Mouse (Mus musculus): Measurements from ENCODE around the gene Ccdc146. TPM values are rescaled to one million over a fixed set of nuclear protein-coding genes. Genes with fewer than 3 reads are reported as not detected.

Ccdc146 gene
- polyA plus RNA-seq, 1 experiment = not detected

GRCm38 (mm10) chr5:21307165-21307564, 117.3 kb downstream of the Ccdc146 start:
- H3K27ac ChIP-seq (ENCODE audit: insufficient read depth, low read length) = no peak overlapping the region
- no peaks in the 10 kb centered on the region for H3K9me3 ChIP-seq (replicated peaks; ENCODE audit: control insufficient read depth, insufficient read depth, low read length, poor library complexity, severe bottlenecking)
- H3K4me3 ChIP-seq (ENCODE audit: low read depth, low read length) = no peak overlapping the region
- no peak overlapping the region for H3K9ac ChIP-seq (ENCODE audit: low read depth, poor library complexity, severe bottlenecking)
- H3K27me3 ChIP-seq (ENCODE audit: control insufficient read depth, insufficient read depth, low read length, poor library complexity, severe bottlenecking) = no peaks in the 10 kb centered on the region
- H3K36me3 ChIP-seq (ENCODE audit: control insufficient read depth, insufficient read depth, low read length, poor library complexity, severe bottlenecking) = no peaks in the 10 kb centered on the region
- H3K4me1 ChIP-seq (ENCODE audit: control insufficient read depth, insufficient read depth, low read length) = no peaks in the 10 kb centered on the region
- no peak for TF ChIP-seq POLR2A (IDR thresholded peaks at IDR 0.05; ENCODE audit: insufficient read depth, low read length)
- TF ChIP-seq EP300 (IDR thresholded peaks at IDR 0.05; ENCODE audit: insufficient read depth, low read depth, low read length) = no peak
- no peak for TF ChIP-seq CTCF (IDR thresholded peaks at IDR 0.05; ENCODE audit: low read depth, low read length)

DNA sequence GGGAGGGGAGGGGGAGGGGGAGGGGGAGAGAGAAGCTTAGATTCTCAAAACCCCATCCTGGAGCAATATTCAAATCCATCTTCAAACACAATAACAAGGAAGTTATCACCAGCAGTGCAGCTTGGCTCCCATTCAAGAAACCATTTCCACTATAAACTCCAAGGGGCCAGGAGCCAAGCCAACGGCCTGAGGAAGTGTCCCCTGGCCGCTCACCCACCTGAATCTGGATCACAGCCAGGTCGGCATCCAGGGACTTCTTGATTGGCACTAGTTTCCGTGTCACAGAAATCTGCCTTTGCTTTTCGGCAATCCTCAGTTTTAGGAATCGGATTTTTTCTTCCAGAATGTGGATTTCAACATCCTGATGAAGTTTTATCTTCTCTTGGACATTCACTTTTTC, 123.5 kb downstream of the Ccdc146 start:
- Histone ChIP-seq H3K9me3 (replicated peaks; ENCODE audit: control insufficient read depth, insufficient read depth, low read length, poor library complexity, severe bottlenecking) (no peaks in the 10 kb centered on the region), H3K9ac (ENCODE audit: low read depth, poor library complexity, severe bottlenecking) (no peak overlapping the region), H3K4me3 (ENCODE audit: low read depth, low read length) (no peak overlapping the region), H3K27me3 (ENCODE audit: control insufficient read depth, insufficient read depth, low read length, poor library complexity, severe bottlenecking) (no peaks in the 10 kb centered on the region), H3K27ac (ENCODE audit: insufficient read depth, low read length) (no peak overlapping the region), H3K36me3 (ENCODE audit: control insufficient read depth, insufficient read depth, low read length, poor library complexity, severe bottlenecking) (no peaks in the 10 kb centered on the region), H3K4me1 (ENCODE audit: control insufficient read depth, insufficient read depth, low read length) (no peaks in the 10 kb centered on the region)
- no peak for TF ChIP-seq EP300 (IDR thresholded peaks at IDR 0.05; ENCODE audit: insufficient read depth, low read depth, low read length)
- TF ChIP-seq POLR2A (IDR thresholded peaks at IDR 0.05; ENCODE audit: insufficient read depth, low read length) = no peak
- TF ChIP-seq CTCF (IDR thresholded peaks at IDR 0.05; ENCODE audit: low read depth, low read length) = no peak

DNA sequence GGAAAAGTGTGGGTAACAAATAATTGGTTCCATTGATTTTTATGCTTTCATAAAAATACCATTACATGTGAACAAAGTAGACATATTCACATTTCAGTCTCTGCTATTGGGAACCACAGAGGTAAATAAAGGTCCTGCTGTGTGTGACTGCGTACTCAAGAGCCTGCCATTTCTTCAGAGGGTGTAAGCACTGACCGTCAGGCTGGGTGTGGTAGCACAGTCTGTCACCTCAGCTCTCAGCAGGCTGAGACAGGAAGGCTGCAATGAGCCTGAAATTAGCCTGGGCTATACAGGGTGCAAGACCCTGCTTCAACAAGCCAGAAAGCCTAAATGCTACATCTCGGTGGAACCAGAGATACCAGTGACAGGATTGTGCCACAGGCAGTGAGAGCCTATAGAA, 124.4 kb downstream of the Ccdc146 start:
- Histone ChIP-seq H3K36me3 (ENCODE audit: control insufficient read depth, insufficient read depth, low read length, poor library complexity, severe bottlenecking) (no peaks in the 10 kb centered on the region), H3K9ac (ENCODE audit: low read depth, poor library complexity, severe bottlenecking) (no peak overlapping the region), H3K9me3 (replicated peaks; ENCODE audit: control insufficient read depth, insufficient read depth, low read length, poor library complexity, severe bottlenecking) (no peaks in the 10 kb centered on the region), H3K4me1 (ENCODE audit: control insufficient read depth, insufficient read depth, low read length) (no peaks in the 10 kb centered on the region), H3K4me3 (ENCODE audit: low read depth, low read length) (no peak overlapping the region), H3K27ac (ENCODE audit: insufficient read depth, low read length) (no peak overlapping the region), H3K27me3 (ENCODE audit: control insufficient read depth, insufficient read depth, low read length, poor library complexity, severe bottlenecking) (no peaks in the 10 kb centered on the region)
- TF ChIP-seq EP300 (IDR thresholded peaks at IDR 0.05; ENCODE audit: insufficient read depth, low read depth, low read length) (no peak), POLR2A (IDR thresholded peaks at IDR 0.05; ENCODE audit: insufficient read depth, low read length) (no peak), CTCF (IDR thresholded peaks at IDR 0.05; ENCODE audit: low read depth, low read length) (no peak)

DNA sequence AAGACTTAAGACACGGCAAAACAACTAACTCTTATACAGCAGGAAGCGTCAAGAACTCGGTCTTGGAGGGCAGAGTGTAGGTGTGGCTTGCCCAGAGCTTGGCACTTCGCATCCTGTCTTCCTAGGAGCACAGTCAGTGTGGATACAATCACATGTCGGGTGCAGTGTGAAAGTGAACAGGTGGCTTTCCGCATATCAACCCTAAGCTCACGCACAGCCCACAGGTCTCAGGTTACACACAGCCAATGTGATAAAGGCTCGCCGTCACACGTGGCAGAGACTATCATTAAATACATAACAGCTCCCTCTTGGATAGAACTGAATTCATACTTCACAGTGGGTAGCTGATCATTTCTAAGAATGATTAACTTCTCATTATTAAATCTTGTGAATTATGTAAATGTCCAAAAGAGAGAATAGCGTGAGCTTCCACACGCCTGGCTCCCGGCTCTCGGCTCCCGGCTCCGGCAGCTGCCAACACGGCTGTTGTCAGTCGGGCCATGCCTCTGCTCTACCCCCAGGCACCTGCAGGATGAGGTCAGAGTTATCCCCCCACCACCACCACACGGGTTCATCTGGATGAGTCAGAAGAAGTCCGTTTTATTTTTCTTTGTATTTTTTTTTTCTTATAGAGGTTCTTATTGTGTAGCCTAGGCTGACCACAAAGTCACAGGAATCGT, 125.3 kb downstream of the Ccdc146 start:
- Histone ChIP-seq H3K27me3 (ENCODE audit: control insufficient read depth, insufficient read depth, low read length, poor library complexity, severe bottlenecking) (no peaks in the 10 kb centered on the region), H3K9me3 (replicated peaks; ENCODE audit: control insufficient read depth, insufficient read depth, low read length, poor library complexity, severe bottlenecking) (no peaks in the 10 kb centered on the region), H3K27ac (ENCODE audit: insufficient read depth, low read length) (no peak overlapping the region), H3K9ac (ENCODE audit: low read depth, poor library complexity, severe bottlenecking) (no peak overlapping the region), H3K36me3 (ENCODE audit: control insufficient read depth, insufficient read depth, low read length, poor library complexity, severe bottlenecking) (no peaks in the 10 kb centered on the region), H3K4me3 (ENCODE audit: low read depth, low read length) (no peak overlapping the region), H3K4me1 (ENCODE audit: control insufficient read depth, insufficient read depth, low read length) (no peaks in the 10 kb centered on the region)
- TF ChIP-seq POLR2A (IDR thresholded peaks at IDR 0.05; ENCODE audit: insufficient read depth, low read length) (no peak), CTCF (IDR thresholded peaks at IDR 0.05; ENCODE audit: low read depth, low read length) (no peak), EP300 (IDR thresholded peaks at IDR 0.05; ENCODE audit: insufficient read depth, low read depth, low read length) (no peak)

- H3K27ac ChIP-seq (ENCODE audit: insufficient read depth, low read length) = no peak overlapping the region
- H3K9ac ChIP-seq (ENCODE audit: low read depth, poor library complexity, severe bottlenecking) = no peak overlapping the region
- H3K9me3 ChIP-seq (replicated peaks; ENCODE audit: control insufficient read depth, insufficient read depth, low read length, poor library complexity, severe bottlenecking) = no peaks in the 10 kb centered on the region
- no peak for TF ChIP-seq CTCF (IDR thresholded peaks at IDR 0.05; ENCODE audit: low read depth, low read length)
- TF ChIP-seq POLR2A (IDR thresholded peaks at IDR 0.05; ENCODE audit: insufficient read depth, low read length) = no peak
- no peak for TF ChIP-seq EP300 (IDR thresholded peaks at IDR 0.05; ENCODE audit: insufficient read depth, low read depth, low read length)
- no peak overlapping the region for H3K4me3 ChIP-seq (ENCODE audit: low read depth, low read length)
- H3K27me3 ChIP-seq (ENCODE audit: control insufficient read depth, insufficient read depth, low read length, poor library complexity, severe bottlenecking) = no peaks in the 10 kb centered on the region
- H3K4me1 ChIP-seq (ENCODE audit: control insufficient read depth, insufficient read depth, low read length) = no peaks in the 10 kb centered on the region
- no peaks in the 10 kb centered on the region for H3K36me3 ChIP-seq (ENCODE audit: control insufficient read depth, insufficient read depth, low read length, poor library complexity, severe bottlenecking)
These were observed 128.8 kb downstream of the Ccdc146 start for GRCm38 (mm10) chr5:21295683-21296082.

GRCm38 (mm10) chr5:21290594-21290993, 133.9 kb downstream of the Ccdc146 start:
- H3K9me3 ChIP-seq (replicated peaks; ENCODE audit: control insufficient read depth, insufficient read depth, low read length, poor library complexity, severe bottlenecking) = no peaks in the 10 kb centered on the region
- H3K36me3 ChIP-seq (ENCODE audit: control insufficient read depth, insufficient read depth, low read length, poor library complexity, severe bottlenecking) = no peaks in the 10 kb centered on the region
- no peak overlapping the region for H3K9ac ChIP-seq (ENCODE audit: low read depth, poor library complexity, severe bottlenecking)
- no peak overlapping the region for H3K27ac ChIP-seq (ENCODE audit: insufficient read depth, low read length)
- H3K4me3 ChIP-seq (ENCODE audit: low read depth, low read length) = no peak overlapping the region
- TF ChIP-seq POLR2A (IDR thresholded peaks at IDR 0.05; ENCODE audit: insufficient read depth, low read length) = no peak
- TF ChIP-seq EP300 (IDR thresholded peaks at IDR 0.05; ENCODE audit: insufficient read depth, low read depth, low read length) = no peak
- no peak for TF ChIP-seq CTCF (IDR thresholded peaks at IDR 0.05; ENCODE audit: low read depth, low read length)
- no peaks in the 10 kb centered on the region for H3K4me1 ChIP-seq (ENCODE audit: control insufficient read depth, insufficient read depth, low read length)
- H3K27me3 ChIP-seq (ENCODE audit: control insufficient read depth, insufficient read depth, low read length, poor library complexity, severe bottlenecking) = no peaks in the 10 kb centered on the region

All from ES-Bruce4 (cell line).